Mouse (Mus musculus) lung, embryonic 14.5 days (tissue): ENCODE measurements around the gene Ropn1. TPM values are rescaled to one million over a fixed set of nuclear protein-coding genes. Genes with fewer than 3 reads are reported as not detected.
A peak's percentile ranks its signal among the peaks of the same experiment; 100 is the strongest.

Experiments used
- ATAC-seq: fragments of 200-750 bp; cut with Nextera tagmentation; 2 replicates; pipeline ENCODE4 v1.8.0; 2017; ENCODE audit warnings: mild to moderate bottlenecking, moderate TSS enrichment, moderate library complexity; ENCODE audit not compliant: insufficient read depth
- DNase-seq: peaks from one replicate; pipeline ENCODE4 v3.0.0-alpha.2; 2015
- H3K27ac ChIP-seq: fragments of 300-500 bp; sonication (generic); 2 replicates; pipeline ENCODE4 v1.5.1; 2014; ENCODE audit warnings: low read depth, mild to moderate bottlenecking, moderate library complexity
- H3K27me3 ChIP-seq: fragments of 300-500 bp; sonication (generic); 2 replicates; pipeline ENCODE4 v1.6.1; 2014; ENCODE audit warnings: low read length, control low read depth; ENCODE audit not compliant: insufficient read depth
- H3K36me3 ChIP-seq: fragments of 300-500 bp; sonication (generic); 2 replicates; pipeline ENCODE4 v1.6.1; 2014; ENCODE audit warnings: control low read depth; ENCODE audit not compliant: insufficient read depth
- H3K4me1 ChIP-seq: fragments of 300-500 bp; sonication (generic); 2 replicates; pipeline ENCODE4 v1.6.1; 2014; ENCODE audit warnings: antibody characterized with exemption, control low read depth; ENCODE audit not compliant: insufficient read depth
- H3K4me2 ChIP-seq: fragments of 300-500 bp; sonication (generic); 2 replicates; pipeline ENCODE4 v1.6.1; 2014; ENCODE audit warnings: mild to moderate bottlenecking
- H3K4me3 ChIP-seq: fragments of 300-500 bp; sonication (generic); 2 replicates; pipeline ENCODE4 v1.5.1; 2014; ENCODE audit warnings: low read depth, low read length
- H3K9ac ChIP-seq: fragments of 300-500 bp; sonication (generic); 2 replicates; pipeline ENCODE4 v1.6.1; 2014
- H3K9me3 ChIP-seq: fragments of 300-500 bp; sonication (generic); 2 replicates; pipeline ENCODE4 v1.6.1; 2016; ENCODE audit warnings: low read depth, low read length, control low read depth
- CTCF ChIP-seq: IDR thresholded peaks from 2 replicates; pipeline ENCODE4 v1.5.1; 2016; ENCODE audit warnings: antibody characterized with exemption, low read depth
- WGBS: fragments of 180-500 bp; shearing (Covaris S2); extraction: QIAGEN DNeasy Blood & Tissue Kit; methylation state at CpG from one replicate; pipeline ENCODE4 v1.1.7; 2014; 5-methylcytosine and 5-hydroxymethylcytosine counted together
- polyA plus RNA-seq: library from polyadenylated mRNA; unstranded; fragments of >200 nt; fragmentation: Nextera tagmentation; extraction: Ambion mirVana; gene quantifications from 2 replicates; pipeline ENCODE4 v1.2.1, GENCODE M21; 2014

Gene Ropn1
- polyA plus RNA-seq = not detected in 2 replicates

DNA sequence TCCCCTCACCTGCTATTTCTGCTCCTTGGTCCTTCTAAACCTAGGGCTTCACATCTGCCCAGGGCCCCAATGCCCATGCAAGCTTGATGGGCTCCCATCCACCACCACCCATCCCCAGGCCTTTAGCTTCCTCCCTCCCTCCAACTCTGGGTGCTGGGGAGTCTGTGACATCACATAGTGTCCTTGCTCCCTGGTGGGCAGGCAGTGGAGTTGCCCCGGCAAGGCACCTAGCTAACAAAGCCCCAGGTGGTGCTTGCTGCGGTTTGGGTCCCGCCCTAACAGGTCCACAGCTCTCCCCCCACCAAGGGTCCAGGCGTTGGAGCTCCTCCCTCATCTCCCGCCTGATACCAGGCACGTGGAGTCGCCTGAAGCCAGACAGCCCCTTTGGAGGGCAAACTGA lies at the start of gene Ropn1:
TSS of gene Ropn1 (plus strand) at position 301 of the 400 bp plus-strand sequence.
- no peak within 1 kb of the TSS for H3K9ac ChIP-seq
- 0 out of 2 replicates have a peak, but pooled peaks cover 2% of the 10 kb centered on the region for H3K4me1 ChIP-seq
- no peak for DNase-seq
- 43% methylated on average over 7 of the region's 7 CpGs for WGBS
- H3K27ac ChIP-seq = no peak within 1 kb of the TSS
- no peaks in the 10 kb centered on the region for H3K9me3 ChIP-seq
- no peak within 1 kb of the TSS for H3K4me3 ChIP-seq
- no peaks in the 10 kb centered on the region for H3K27me3 ChIP-seq
- no peak for ATAC-seq
- TF ChIP-seq CTCF = no peak
- H3K36me3 ChIP-seq = no peaks in the 10 kb centered on the region
- no peak within 1 kb of the TSS for H3K4me2 ChIP-seq

DNA sequence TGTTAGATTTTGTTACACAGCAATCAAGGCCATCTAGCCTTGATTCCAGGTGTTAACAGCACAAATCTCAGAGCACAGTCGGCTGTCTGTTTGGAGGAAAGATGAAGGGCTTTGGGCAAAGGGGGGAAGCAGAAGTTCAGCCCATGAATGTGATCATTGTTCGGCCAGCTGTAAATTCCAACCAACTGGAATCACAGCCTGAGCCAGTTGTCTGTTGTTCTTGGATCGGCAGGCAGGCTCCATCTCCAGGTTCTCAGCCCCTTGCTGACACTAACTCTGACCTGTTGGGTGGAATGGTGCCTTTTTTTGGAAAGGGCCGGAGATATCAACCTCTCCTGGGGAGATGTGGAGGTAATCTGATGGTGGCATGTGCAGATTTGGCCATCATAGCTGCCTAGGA lies 47.8 kb upstream of the Ropn1 start:
- no peak overlapping the region for H3K9ac ChIP-seq
- no peak for DNase-seq

DNA sequence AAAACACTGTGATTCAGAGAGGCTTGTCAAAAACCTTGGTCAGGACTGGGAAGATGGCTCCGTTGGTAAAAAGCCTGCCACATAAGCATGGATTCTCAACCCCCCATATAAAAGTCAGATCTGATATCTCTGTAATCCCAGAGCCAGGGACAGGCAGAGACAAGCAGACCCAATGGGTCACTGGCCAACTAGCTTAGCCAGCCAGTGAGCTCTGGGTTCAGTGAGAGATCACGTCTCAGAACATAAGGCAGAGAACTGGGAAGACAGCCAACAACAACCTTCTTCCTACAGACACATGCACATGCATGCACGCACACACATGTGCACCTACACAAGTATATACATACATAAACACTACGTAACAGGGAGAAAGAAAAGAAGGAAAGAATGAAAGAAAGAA lies 46.6 kb upstream of the Ropn1 start:
- no peak overlapping the region for H3K4me3 ChIP-seq
- H3K27me3 ChIP-seq = no peaks in the 10 kb centered on the region
- 63% methylated on average over 4 of the region's 4 CpGs for WGBS
- ATAC-seq = no peak
- H3K4me2 ChIP-seq = no peak overlapping the region
- no peaks in the 10 kb centered on the region for H3K4me1 ChIP-seq
- no peak overlapping the region for H3K27ac ChIP-seq
- H3K9ac ChIP-seq = no peak overlapping the region
- TF ChIP-seq CTCF = no peak
- peak; percentile 65 for DNase-seq
- H3K36me3 ChIP-seq = no peaks in the 10 kb centered on the region
- no peaks in the 10 kb centered on the region for H3K9me3 ChIP-seq

More for the DNA sequence above, 47.8 kb upstream of the Ropn1 start:
- Histone ChIP-seq H3K27me3 (no peaks in the 10 kb centered on the region), H3K27ac (no peak overlapping the region), H3K4me2 (no peak overlapping the region), H3K9me3 (no peaks in the 10 kb centered on the region), H3K36me3 (no peaks in the 10 kb centered on the region), H3K4me3 (no peak overlapping the region), H3K4me1 (no peaks in the 10 kb centered on the region)
- TF ChIP-seq CTCF = no peak
- WGBS = 74% methylated on average over 4 of the region's 4 CpGs
- no peak for ATAC-seq

DNA sequence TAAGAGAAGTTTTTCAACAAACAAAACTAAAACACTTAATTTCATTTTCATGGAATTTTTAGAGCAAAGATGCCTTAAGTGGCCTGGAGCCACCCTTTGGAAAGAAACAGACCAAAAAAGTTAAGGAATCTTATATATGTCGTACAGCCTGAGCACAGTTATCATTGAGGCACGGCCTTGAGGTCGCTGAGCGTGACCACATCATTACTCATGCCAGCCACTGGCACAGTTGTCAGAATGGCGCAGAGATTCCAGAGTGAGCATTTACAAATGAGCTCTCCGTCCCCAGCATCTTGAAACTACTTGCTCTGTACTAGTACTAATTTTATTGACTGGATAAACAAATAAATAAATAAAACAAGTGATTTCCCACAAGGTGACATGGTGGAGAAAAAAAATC lies 45.9 kb upstream of the Ropn1 start:
- H3K36me3 ChIP-seq = no peaks in the 10 kb centered on the region
- TF ChIP-seq CTCF = no peak
- 45% methylated on average over 6 of the region's 6 CpGs for WGBS
- H3K4me1 ChIP-seq = no peaks in the 10 kb centered on the region
- H3K4me2 ChIP-seq = no peak overlapping the region
- H3K9me3 ChIP-seq = no peaks in the 10 kb centered on the region
- no peak overlapping the region for H3K4me3 ChIP-seq
- no peak for ATAC-seq
- H3K27me3 ChIP-seq = no peaks in the 10 kb centered on the region
- H3K27ac ChIP-seq = no peak overlapping the region
- no peak for DNase-seq
- H3K9ac ChIP-seq = no peak overlapping the region

DNA sequence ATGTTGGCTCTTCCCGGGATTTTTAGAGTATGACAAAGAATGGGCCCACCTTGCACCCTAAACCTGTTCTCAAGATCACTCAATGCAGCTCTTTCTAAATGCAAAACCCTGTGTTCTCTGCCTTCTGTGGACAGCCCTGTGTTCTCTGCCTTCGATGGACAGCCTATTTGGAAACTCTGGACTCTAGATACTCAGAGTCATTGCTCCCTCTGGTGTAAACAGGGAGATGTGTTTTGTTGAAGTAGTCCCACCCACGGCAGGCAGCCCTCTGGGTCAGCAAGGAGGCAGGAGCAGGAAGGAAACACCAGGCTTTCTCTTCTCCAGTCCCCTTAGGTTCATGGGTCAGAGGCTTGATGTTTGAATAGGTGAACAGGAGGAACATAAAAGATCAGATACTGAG lies 44.0 kb upstream of the Ropn1 start:
- no peak overlapping the region for H3K9ac ChIP-seq
- no peaks in the 10 kb centered on the region for H3K9me3 ChIP-seq
- H3K27ac ChIP-seq = no peak overlapping the region
- peak; percentile 71 for TF ChIP-seq CTCF
- no peak for ATAC-seq
- no peak overlapping the region for H3K4me3 ChIP-seq
- DNase-seq = peak; percentile 78
- no peaks in the 10 kb centered on the region for H3K4me1 ChIP-seq
- no peak overlapping the region for H3K4me2 ChIP-seq
- WGBS = 29% methylated on average over 3 of the region's 3 CpGs
- H3K27me3 ChIP-seq = no peaks in the 10 kb centered on the region
- no peaks in the 10 kb centered on the region for H3K36me3 ChIP-seq

DNA sequence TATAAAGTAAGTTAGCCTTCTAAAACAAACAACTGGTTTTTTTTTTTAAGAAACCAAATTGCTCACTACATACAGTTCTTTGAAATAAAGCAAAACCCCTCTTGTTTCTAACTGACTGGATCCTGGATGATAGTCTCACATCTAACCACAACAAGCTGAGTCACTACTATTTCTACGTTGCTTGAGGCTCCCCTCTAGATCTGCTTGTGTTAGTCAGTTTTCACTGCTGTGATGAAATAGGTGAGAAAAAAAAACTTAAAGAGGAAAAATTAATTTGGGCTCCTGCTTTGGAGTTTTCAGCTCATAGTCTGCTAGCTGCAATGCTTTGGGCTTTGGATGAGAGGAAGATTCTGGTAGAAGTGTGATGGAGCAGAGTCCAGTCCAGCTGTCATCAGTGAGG lies 39.6 kb upstream of the Ropn1 start:
- TF ChIP-seq CTCF = no peak
- no peak for ATAC-seq
- 55% methylated on average over 1 of the region's 1 CpGs for WGBS

DNA sequence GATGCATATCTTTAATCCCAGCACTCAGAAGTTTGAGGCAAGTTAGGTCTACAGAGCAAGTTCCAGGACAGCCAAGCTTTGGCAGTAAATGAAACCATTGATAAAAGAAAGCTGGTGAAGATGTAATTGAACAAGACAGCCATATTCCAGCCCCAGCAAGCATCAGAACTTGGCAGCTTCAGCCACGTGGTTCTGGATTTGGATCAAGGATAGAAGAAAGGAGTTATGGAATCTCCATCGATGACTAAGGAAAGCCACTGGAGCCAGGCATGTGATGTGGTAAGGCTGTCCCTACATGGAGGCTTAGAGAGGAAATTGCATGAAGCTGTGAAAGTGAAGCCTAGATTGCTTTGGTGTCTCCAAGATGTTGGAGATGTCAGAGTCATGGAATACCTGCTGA lies 35.7 kb upstream of the Ropn1 start:
- WGBS = 60% methylated on average over 2 of the region's 2 CpGs
- Histone ChIP-seq H3K36me3 (no peaks in the 10 kb centered on the region), H3K9me3 (no peaks in the 10 kb centered on the region), H3K4me2 (no peak overlapping the region), H3K4me3 (no peak overlapping the region), H3K4me1 (no peaks in the 10 kb centered on the region), H3K9ac (no peak overlapping the region), H3K27me3 (no peaks in the 10 kb centered on the region), H3K27ac (no peak overlapping the region)
- no peak for DNase-seq
- TF ChIP-seq CTCF = no peak
- ATAC-seq = no peak

More for the DNA sequence above, 39.6 kb upstream of the Ropn1 start:
- H3K27me3 ChIP-seq = no peaks in the 10 kb centered on the region
- DNase-seq = no peak
- no peaks in the 10 kb centered on the region for H3K9me3 ChIP-seq
- no peaks in the 10 kb centered on the region for H3K4me1 ChIP-seq
- no peak overlapping the region for H3K9ac ChIP-seq
- H3K27ac ChIP-seq = no peak overlapping the region
- no peak overlapping the region for H3K4me2 ChIP-seq
- no peaks in the 10 kb centered on the region for H3K36me3 ChIP-seq
- H3K4me3 ChIP-seq = no peak overlapping the region

DNA sequence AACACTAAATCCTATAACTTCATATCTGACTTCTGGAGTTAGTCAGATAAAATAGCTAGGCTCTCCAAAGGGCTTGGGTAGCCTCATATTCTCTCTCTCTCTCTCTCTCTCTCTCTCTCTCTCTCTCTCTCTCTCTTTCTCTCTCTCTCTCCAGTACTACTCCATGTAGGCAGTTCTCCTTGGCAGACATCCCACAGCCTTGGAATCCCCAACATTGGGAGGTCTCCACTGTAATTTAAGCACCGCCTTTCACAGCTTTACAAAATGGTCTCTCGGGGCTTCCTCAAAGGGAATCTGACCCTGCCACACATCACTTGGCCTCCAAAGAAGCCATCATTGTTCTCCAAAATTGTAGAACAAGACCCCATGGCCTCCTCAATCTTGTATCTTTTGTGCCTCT lies 22.1 kb upstream of the Ropn1 start:
- no peak overlapping the region for H3K9ac ChIP-seq
- no peak; the same call in 1 of the 2 replicates for ATAC-seq
- no peak overlapping the region for H3K4me2 ChIP-seq
- H3K27ac ChIP-seq = no peak overlapping the region
- no peaks in the 10 kb centered on the region for H3K36me3 ChIP-seq
- 53% methylated on average over 2 of the region's 2 CpGs for WGBS
- H3K4me3 ChIP-seq = no peak overlapping the region
- peak; percentile 82 for DNase-seq
- H3K4me1 ChIP-seq = no peaks in the 10 kb centered on the region
- no peak for TF ChIP-seq CTCF
- no peaks in the 10 kb centered on the region for H3K27me3 ChIP-seq
- no peaks in the 10 kb centered on the region for H3K9me3 ChIP-seq
